Mouse (Mus musculus): ENCODE data around the gene Rhbg. TPM values are rescaled to one million over a fixed set of nuclear protein-coding genes. Genes with fewer than 3 reads are reported as not detected.

Rhbg gene
- polyA plus RNA-seq, 1 experiment from 2014 or later, result 0.67 TPM

- Histone ChIP-seq H3K4me1 (replicated peaks) (peaks cover 96% of the 10 kb centered on the region), H3K4me2 (no peak overlapping the region), H3K9ac (0 out of 2 replicates have a peak overlapping the region, but pooled peaks have one; percentile 8), H3K36me3 (peaks cover 2% of the 10 kb centered on the region; the same call in 1 of the 2 replicates), H3K9me3 (no peaks in the 10 kb centered on the region), H3K27ac (replicated peaks) (peak overlapping the region; percentile 98), H3K4me3 (no peak overlapping the region), H3K27me3 (peaks cover 10% of the 10 kb centered on the region)
- no peak for ATAC-seq (ENCODE audit: low read depth)
- WGBS, result 5% methylated on average over 3 of the region's 3 CpGs
These were observed 19.3 kb downstream of the Rhbg start for GRCm38 (mm10) chr3:88235216-88235615.

DNA sequence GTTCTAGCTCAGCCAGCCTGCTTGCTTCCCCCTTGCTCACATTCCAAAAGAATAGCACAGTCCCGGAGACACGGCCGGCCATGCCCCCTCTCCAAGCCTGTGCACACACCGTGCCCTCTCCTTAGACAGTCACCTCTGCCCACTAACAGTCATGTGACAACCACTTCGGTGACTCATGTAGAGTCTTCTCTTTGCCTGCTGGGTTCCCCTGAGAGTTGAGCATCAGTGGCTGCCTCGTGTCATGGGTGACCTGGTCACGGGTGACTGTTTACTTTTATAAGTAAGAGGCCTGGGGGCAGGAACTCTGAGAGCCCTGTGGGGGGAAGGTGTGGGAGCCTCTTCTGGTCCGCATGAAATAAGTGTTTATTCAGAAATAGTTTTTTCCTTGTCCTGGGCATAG is 20.5 kb downstream of the Rhbg start:
- H3K27ac ChIP-seq (replicated peaks), result peak overlapping the region; percentile 98
- WGBS, result 50% methylated on average over 8 of the region's 8 CpGs
- no peaks in the 10 kb centered on the region for H3K9me3 ChIP-seq
- ATAC-seq (ENCODE audit: low read depth), result no peak
- H3K4me3 ChIP-seq, result no peak overlapping the region
- H3K4me1 ChIP-seq (replicated peaks), result peaks cover 98% of the 10 kb centered on the region
- peak overlapping the region; percentile 14; the same call in 1 of the 2 replicates for H3K9ac ChIP-seq
- peaks cover 14% of the 10 kb centered on the region for H3K36me3 ChIP-seq
- no peaks in the 10 kb centered on the region for H3K27me3 ChIP-seq
- H3K4me2 ChIP-seq, result no peak overlapping the region

GRCm38 (mm10) chr3:88232851-88233649 is 21.5 kb downstream of the Rhbg start:
- peaks cover 98% of the 10 kb centered on the region for H3K4me1 ChIP-seq (replicated peaks)
- no peak for ATAC-seq (ENCODE audit: low read depth)
- H3K36me3 ChIP-seq, result peaks cover 21% of the 10 kb centered on the region
- H3K9ac ChIP-seq, result no peak overlapping the region
- H3K9me3 ChIP-seq, result no peaks in the 10 kb centered on the region
- H3K4me2 ChIP-seq, result no peak overlapping the region
- H3K27me3 ChIP-seq, result no peaks in the 10 kb centered on the region
- no peak overlapping the region for H3K4me3 ChIP-seq
- 14% methylated on average over 7 of the region's 7 CpGs for WGBS
- H3K27ac ChIP-seq (replicated peaks), result peak overlapping the region; percentile 98

DNA sequence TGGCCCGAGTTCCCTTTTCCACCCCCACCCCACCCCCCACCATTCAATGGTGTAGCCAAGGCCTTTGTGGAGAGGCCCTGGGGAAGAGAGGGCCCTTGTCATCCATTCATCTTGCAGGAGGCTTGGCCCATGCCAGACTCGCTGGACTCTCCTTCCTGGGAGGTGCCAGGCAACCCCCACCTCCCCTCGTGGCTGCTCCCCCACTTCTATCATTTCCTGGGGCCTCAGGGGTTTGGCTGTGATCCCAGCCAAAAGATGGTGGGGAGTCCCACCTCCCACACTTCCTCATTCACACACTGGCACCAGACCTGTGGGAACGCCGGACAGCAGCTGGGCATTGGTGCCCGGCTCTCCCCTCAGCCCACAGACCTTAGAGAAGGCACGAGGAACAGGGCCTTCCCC is 22.2 kb downstream of the Rhbg start:
- Histone ChIP-seq H3K4me2 (no peak overlapping the region), H3K9ac (0 out of 2 replicates have a peak overlapping the region, but pooled peaks have one; percentile 49), H3K4me3 (no peak overlapping the region), H3K36me3 (peaks cover 28% of the 10 kb centered on the region), H3K9me3 (no peaks in the 10 kb centered on the region), H3K4me1 (replicated peaks) (peaks cover 98% of the 10 kb centered on the region), H3K27me3 (no peaks in the 10 kb centered on the region), H3K27ac (replicated peaks) (peak overlapping the region; percentile 98)
- ATAC-seq (ENCODE audit: low read depth), result peak; percentile 64
- WGBS, result 16% methylated on average over 7 of the region's 7 CpGs

DNA sequence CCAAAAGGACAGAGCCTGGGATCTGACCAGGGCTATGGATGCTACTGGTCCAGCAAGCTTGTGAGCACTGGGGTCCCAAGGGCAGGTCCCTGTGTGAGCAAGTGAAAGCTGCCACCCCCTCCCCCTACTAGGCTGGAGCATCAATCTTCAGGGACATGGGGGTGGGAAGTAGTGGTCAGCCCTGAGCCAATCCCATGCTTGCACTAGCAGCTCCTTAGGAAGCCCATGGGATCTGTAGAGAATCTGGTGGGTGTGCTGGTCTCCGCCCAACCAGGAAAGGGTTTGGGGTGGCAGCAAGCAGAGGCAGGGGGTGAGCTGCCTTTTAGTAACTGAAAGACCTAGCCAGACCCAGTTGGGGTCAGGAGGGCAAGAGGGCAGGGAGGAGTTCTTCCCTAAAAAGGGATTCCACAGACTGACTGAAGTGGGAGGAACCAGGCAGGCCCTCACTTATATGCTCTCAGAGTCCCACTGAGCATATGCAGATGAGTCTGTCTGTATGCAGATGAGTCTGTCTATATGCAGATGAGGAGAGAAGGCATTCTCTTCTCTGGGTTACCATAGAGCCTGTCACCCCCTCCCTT is 23.4 kb downstream of the Rhbg start:
- H3K4me1 ChIP-seq (replicated peaks), result peaks cover 98% of the 10 kb centered on the region

GRCm38 (mm10) chr3:88230262-88231047 is 24.1 kb downstream of the Rhbg start:
- Histone ChIP-seq H3K9me3 (no peaks in the 10 kb centered on the region), H3K27me3 (no peaks in the 10 kb centered on the region), H3K36me3 (peaks cover 45% of the 10 kb centered on the region), H3K9ac (peak overlapping the region; percentile 53), H3K27ac (replicated peaks) (peak overlapping the region; percentile 98), H3K4me2 (no peak overlapping the region), H3K4me1 (replicated peaks) (peaks cover 98% of the 10 kb centered on the region), H3K4me3 (no peak overlapping the region)
- WGBS, result 16% methylated on average over 17 of the region's 17 CpGs
- peak; percentile 9; the same call in 1 of the 2 replicates for ATAC-seq (ENCODE audit: low read depth)

More for the DNA sequence above, 23.4 kb downstream of the Rhbg start:
- Histone ChIP-seq H3K4me2 (no peak overlapping the region), H3K27me3 (no peaks in the 10 kb centered on the region), H3K36me3 (peaks cover 38% of the 10 kb centered on the region), H3K4me3 (no peak overlapping the region), H3K27ac (replicated peaks) (peak overlapping the region; percentile 98), H3K9ac (peak overlapping the region; percentile 53), H3K9me3 (no peaks in the 10 kb centered on the region)
- 5% methylated on average over 1 of the region's 1 CpGs for WGBS
- ATAC-seq (ENCODE audit: low read depth), result peak; percentile 75

DNA sequence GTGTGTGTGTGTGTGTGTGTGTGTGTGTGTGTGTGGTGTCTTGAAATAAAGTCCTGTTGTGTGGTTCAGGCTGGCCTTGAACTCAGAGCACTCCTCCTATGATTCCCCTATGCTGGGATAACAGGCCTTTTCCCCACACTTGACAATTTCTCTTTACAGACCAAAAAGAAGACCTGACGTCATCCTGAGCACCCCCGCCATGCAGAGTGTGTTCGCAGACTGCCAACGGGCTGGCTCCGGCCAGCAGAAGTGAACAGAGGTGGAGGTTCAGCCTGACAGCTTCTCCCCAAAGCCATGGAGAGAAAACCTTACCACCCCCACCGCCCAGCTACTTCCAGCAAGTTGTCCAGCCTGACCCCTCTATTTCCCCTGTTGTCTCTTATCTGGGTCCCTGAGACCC is 25.0 kb downstream of the Rhbg start:
- Histone ChIP-seq H3K9ac (peak overlapping the region; percentile 53), H3K4me1 (replicated peaks) (peaks cover 100% of the 10 kb centered on the region), H3K4me3 (no peak overlapping the region), H3K36me3 (peaks cover 54% of the 10 kb centered on the region), H3K4me2 (no peak overlapping the region), H3K9me3 (no peaks in the 10 kb centered on the region), H3K27me3 (no peaks in the 10 kb centered on the region), H3K27ac (replicated peaks) (peak overlapping the region; percentile 98)
- 49% methylated on average over 6 of the region's 6 CpGs for WGBS
- ATAC-seq (ENCODE audit: low read depth), result no peak

GRCm38 (mm10) chr3:88228906-88229305 is 25.6 kb downstream of the Rhbg start:
- Histone ChIP-seq H3K36me3 (peaks cover 60% of the 10 kb centered on the region), H3K27ac (replicated peaks) (peak overlapping the region; percentile 98), H3K9ac (peak overlapping the region; percentile 53), H3K4me3 (no peak overlapping the region), H3K27me3 (no peaks in the 10 kb centered on the region), H3K4me2 (peak overlapping the region; percentile 15), H3K9me3 (no peaks in the 10 kb centered on the region), H3K4me1 (replicated peaks) (peaks cover 100% of the 10 kb centered on the region)
- no peak for ATAC-seq (ENCODE audit: low read depth)
- 39% methylated on average over 4 of the region's 4 CpGs for WGBS

DNA sequence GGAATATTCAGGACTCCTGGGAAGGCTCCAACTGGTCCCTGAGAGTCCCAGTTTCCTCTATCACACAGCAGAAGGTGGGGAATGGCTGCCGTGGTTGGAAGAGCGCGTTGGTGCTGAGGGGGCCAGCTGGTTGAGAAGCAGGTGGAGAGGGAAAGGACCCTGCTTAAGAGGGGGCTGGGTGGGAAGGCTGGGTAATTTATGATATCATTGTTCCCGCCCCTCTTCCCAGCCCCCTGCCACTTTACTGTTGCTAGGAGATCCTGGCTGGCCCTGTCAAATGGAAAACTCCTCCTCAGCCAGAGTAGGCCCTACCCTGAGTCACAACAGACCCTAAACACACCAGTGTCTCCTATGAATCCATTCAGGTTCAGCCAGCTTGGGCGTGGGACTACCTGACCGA is 26.5 kb downstream of the Rhbg start:
- H3K4me2 ChIP-seq, result peak overlapping the region; percentile 15
- peak; percentile 2 for ATAC-seq (ENCODE audit: low read depth)
- no peaks in the 10 kb centered on the region for H3K27me3 ChIP-seq
- H3K4me1 ChIP-seq (replicated peaks), result peaks cover 100% of the 10 kb centered on the region
- H3K4me3 ChIP-seq, result no peak overlapping the region
- H3K27ac ChIP-seq (replicated peaks), result peak overlapping the region; percentile 98
- 3% methylated on average over 6 of the region's 6 CpGs for whole genome bisulfite sequencing
- H3K36me3 ChIP-seq, result peaks cover 70% of the 10 kb centered on the region
- peak overlapping the region; percentile 53 for H3K9ac ChIP-seq
- H3K9me3 ChIP-seq, result no peaks in the 10 kb centered on the region

DNA sequence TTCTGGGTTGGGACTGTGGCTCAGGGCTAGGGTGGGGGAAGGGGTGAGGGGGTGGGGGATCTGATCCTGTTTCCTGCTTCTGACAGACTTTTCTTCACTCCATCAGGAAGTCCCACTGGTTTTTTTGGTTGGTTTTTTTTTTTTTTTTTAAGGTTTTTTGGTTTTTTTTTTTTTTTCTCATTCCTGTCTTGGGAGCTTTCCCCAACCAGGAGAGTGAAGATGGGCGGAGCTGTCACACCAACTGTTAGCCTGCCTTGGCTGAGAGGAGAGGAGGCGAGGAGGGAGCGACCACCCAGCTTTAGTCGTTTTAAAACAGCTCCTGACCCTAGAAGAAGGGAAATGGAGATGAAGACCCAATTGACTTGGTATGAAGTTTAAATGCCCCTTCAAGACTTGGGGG is 27.2 kb downstream of the Rhbg start:
- 0 out of 2 replicates have a peak overlapping the region, but pooled peaks have one; percentile 15 for H3K4me2 ChIP-seq

GRCm38 (mm10) chr3:88226101-88226845 is 28.2 kb downstream of the Rhbg start:
- Histone ChIP-seq H3K36me3 (peaks cover 82% of the 10 kb centered on the region), H3K27me3 (no peaks in the 10 kb centered on the region), H3K4me2 (no peak overlapping the region), H3K4me1 (replicated peaks) (peaks cover 100% of the 10 kb centered on the region), H3K4me3 (no peak overlapping the region), H3K27ac (replicated peaks) (peak overlapping the region; percentile 98), H3K9ac (peak overlapping the region; percentile 63), H3K9me3 (no peaks in the 10 kb centered on the region)
- WGBS, result 55% methylated on average over 10 of the region's 10 CpGs
- 0 out of 2 replicates have a peak, but pooled peaks have one; percentile 4 for ATAC-seq (ENCODE audit: low read depth)

More for the DNA sequence above, 27.2 kb downstream of the Rhbg start:
- Histone ChIP-seq H3K27ac (replicated peaks) (peak overlapping the region; percentile 98), H3K9me3 (no peaks in the 10 kb centered on the region), H3K9ac (peak overlapping the region; percentile 53; the same call in 1 of the 2 replicates), H3K36me3 (peaks cover 76% of the 10 kb centered on the region), H3K4me3 (no peak overlapping the region), H3K27me3 (no peaks in the 10 kb centered on the region), H3K4me1 (replicated peaks) (peaks cover 100% of the 10 kb centered on the region)
- no peak for ATAC-seq (ENCODE audit: low read depth)
- WGBS, result 18% methylated on average over 4 of the region's 4 CpGs
